Mouse (Mus musculus): Measurements from ENCODE around the gene Hivep3.

The Hivep3 gene

DNA sequence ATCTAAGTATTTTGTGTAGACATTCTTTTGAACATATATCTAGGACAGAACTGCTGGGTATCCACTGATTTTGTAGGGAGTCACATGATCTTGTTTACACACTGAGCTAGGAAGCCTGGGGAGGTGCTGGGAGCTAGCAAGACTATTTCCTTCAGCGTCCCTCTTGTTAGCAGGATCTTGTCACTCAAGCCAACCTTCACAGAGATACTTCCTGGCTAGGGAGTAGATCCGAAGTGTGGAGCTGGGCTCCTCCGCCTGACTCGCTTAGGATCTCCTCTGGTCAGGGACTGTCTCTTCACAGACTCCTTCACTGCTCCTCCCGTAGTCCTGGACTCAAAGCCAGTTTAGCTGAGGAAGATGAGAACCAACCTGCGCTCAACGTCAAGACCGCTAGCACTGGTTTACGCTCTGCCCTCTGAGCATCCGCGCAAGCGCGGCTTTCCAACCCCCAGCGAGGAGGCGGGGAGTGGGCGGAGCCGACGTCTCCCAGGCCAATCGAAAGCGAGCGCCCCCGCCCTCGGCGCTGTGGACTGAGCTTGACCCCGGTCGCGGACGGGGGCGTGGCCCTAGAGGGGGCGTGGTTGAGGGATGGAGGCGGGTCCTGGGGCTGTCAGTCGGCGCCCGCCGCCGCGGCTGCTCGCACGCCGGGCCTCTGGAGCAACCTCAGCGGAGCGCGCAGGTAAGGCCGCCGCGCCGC lies at the start of gene Hivep3:
Gene Hivep3 (plus strand): TSS at position 601 of the 697 bp plus-strand sequence.
- in situ Hi-C loops (cut with MboI): no loop called here

DNA sequence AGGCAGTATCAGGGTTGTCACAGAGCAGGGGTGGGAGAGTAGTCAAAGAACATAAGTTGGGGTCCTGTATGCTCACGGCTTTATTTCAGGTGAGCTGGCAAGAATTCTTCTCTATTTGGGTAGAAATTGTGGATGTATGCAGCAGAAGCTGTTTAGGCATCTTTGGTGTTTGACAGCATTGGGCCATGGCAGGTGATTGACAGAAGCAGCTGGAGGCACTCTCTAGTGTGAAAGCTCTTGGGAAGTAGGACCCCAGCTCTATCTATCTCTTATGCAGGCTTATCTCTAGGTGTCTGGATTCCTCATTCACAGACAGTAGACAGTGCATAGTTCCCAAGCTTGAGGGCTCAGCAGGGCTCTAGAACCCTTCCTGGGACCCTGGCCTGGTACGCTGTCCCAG lies 47.8 kb upstream of the Hivep3 start:
- in situ Hi-C loops (cut with MboI): no loop called here

DNA sequence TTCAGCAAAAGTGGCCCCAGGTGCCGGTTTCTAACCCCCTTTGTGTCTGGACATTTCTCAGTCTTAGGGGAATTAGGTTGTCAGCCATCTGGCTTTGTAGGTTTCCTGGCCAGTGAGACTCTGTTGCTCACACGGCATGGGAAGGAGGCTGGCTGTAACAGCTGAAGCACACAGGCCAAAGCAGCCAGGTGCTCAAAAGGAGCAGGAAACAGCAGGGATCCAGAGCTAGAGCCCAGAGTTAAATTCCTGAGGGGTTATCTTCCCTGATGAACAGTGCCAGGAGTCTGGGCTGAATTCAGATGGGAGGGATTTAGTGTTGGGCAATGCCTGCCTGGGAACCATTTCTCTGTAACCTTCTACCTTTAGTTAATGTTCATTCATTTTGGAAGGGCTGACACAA lies 35.2 kb upstream of the Hivep3 start:
- in situ Hi-C loops (cut with MboI): no loop called here

DNA sequence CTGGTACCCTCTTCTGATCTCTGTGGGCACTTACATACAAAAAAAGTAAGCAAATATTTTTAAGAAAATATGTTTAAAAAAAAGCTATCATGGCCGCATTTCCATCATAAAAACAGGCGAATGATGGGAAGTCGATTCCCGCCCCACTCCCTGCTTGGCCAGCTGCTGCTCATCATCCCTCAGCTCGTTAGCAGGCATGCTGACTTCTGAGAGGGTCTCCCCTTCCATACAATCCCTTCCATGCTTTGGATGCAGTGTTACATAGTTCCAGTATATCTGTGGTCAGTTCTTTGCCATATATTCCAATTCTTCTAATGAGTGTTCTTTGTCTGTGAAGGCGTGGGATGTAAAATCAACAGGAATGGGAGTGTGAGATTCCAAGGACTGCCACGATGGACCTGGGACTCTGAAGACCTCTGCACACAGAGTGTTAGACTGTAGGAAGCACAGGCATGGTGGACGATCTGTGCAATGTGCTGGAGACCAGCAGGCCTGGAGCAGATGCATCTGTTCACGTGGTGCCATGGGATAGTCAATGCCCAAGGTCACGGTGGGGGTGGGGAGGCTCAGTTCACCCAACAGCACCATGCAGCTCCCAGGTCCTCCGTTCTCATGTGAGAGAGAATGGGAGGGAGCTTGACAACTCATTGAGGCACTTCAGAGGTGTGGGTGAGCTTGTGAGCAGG lies 32.2 kb upstream of the Hivep3 start:
- in situ Hi-C loops (cut with MboI): no loop called here

DNA sequence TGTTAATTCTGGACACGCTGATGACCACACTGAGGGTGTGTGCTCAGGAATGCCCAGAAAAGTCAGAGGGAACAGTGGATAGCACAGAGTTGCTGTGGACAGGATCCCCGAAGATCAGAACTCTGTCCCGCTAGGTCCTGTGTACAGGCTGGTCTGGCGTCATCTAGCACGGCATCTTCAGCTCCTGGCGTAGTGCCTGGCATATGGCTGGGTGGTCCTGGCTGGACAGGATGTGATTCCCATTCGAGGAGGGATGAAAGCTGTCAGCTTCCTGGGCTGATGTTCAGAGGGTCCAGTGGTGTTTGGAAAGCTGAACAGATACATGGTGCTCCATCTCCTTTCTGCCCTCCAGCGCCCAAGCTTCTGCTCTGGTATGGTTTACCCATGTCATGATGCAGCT lies 29.6 kb upstream of the Hivep3 start:
- in situ Hi-C loops (cut with MboI): no loop called here

DNA sequence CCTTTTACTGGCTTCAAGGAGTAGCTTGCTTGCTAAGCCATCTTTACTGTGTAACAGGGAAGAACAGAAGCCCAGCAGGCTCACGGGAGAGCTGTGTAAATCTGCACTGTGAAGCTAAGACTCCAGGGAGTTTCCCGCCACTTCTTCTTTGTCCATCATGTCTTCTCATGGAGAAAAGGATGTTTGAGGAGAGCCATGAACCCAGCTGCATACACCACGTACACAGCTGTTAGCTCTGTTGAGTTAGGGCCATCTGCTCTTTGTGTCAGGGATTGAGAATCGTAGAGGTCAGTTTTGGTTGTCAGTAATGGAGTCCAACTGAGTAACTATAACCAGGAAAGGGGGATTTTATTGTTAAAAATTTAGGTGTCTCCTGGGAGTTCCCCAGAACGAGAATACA lies 26.3 kb upstream of the Hivep3 start:
- in situ Hi-C loops (cut with MboI): no loop called here

DNA sequence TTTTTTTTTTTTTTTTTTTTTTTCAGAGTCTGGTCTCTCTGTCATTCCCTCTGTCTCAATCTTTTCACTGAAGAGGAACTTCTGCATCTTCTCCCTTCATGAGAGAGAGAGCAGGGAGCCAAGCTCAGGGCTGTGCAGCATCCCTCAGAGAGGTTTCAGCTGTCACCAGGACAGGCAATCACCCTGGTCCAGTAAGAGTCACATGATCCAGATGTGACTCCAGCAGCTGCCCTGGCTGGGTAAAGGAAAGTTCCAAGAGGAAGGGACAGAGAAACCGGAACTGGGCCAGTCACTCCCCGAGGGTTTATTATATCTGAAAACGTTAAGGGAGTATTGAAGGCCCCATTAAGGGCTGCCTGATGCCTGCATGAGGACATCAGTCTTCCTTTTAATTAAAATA lies 25.8 kb upstream of the Hivep3 start:
- in situ Hi-C loops (cut with MboI): no loop called here

DNA sequence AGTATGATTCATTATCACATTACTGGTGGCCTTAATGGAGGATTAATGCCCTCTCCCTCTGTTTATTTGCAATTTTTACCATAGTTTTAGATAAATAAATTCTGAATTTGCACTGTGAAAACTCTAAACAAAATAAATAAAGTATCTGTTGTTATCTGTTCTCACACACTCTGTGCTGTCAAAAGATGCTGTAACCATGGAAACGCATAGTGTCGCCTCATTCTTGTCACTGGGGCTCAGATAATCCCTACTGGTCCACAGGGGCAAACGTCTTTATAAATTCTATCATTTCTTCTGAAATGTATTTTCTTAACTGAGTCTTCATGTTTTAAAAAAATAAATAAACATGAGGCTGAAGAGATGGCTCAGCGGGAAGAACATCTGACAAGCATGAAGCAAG lies 23.4 kb upstream of the Hivep3 start:
- in situ Hi-C loops (cut with MboI): no loop called here

DNA sequence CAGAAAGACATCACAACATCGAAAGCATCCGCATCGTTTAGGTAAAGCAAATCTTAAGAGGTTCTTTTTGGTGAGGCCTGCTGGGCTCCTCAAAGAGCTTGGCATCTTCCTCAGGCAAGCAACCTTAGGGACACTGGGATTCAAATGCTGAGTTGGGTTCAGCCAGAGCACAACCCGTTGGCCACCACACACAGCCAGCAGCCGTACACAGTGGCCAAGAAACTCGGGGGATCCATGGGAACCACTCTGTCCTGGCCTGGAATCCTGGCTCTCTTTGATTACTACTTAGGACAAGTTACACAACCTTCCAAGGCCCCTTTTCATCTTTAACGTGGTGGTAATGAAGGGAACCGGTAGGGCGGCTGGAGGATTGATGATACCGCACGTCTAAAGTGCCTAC lies 16.1 kb upstream of the Hivep3 start:
- in situ Hi-C loops (cut with MboI): no loop called here

DNA sequence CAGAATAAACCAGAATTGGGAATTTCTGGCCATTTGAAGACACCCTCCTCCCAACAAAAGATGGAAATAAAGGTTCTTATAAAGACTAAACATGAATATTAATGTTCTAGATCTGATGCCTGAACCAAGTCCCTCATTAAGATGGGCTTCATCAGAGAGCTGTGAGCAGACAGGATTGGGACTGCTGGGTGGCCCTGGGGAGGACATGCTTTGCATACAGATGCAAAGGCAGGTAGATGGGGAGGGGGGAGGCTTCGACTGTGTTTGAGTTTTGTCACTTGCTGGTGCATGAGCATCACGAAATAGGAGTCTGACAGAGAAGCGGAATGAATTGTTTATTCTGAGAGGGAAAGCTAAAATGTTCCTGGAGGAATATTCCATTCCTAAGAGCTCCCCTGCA lies 12.1 kb upstream of the Hivep3 start:
- in situ Hi-C loops (cut with MboI): no loop called here

DNA sequence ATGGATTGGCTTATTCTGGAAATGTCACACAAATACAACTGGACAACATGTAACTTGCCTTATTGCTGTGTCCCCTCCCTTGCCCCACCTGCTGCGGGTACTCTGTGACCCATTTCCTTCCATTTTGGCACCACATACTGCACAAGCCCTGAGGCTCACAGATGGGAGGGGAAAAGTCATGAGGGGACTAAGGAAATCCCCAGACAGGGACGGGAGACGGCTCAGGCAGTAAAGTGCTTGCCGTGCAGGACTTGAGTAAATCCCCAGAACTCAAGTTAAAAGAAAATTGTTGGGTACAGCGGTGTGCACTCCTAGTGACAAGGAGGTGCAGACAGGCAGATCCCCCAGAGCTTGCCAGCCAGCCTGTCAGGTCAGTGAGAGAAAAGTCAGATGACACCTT lies 7.5 kb upstream of the Hivep3 start:
- in situ Hi-C loops (cut with MboI): no loop called here

DNA sequence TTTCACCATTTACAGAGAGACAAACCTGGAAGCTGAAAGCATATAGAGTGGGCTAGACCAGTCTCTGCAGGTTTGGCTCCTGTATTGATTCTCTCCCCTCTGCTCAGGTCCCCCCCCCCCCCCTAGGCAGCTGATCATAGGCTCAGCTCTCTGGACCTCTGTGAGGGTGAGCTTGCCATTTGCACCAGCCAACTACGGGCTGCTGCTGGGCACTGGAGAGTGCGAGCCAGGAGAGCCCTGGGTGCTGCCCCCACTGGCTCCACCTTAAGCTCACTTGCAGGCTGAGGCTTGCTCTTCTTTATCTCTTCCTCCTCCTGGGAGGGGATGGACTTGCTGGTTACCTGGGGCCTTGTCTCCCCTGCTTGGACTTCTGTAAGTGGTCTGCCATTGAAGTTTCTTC lies 5.7 kb upstream of the Hivep3 start:
- in situ Hi-C loops (cut with MboI): no loop called here

DNA sequence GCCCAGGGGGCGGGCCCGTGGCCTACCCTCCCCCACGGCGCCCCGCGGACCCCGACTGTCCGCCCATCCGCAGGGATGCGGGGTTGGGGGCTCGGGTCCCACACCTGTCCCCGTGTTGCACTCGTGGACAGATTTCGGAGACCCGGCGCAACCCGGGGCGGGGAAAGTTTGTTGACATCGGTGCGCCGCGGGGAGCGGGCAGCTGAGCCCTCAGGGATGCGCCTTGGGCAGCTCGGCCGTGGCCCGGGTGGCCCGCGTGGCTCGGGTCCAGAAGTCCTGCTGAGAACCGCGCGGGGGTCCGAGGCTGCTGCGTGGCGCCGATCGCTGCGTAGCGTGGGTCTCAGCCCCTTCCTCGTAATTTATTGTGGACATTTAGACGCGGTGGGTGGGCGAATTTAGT lies 358 bp downstream of the Hivep3 start:
- in situ Hi-C loops (cut with MboI): no loop called here

DNA sequence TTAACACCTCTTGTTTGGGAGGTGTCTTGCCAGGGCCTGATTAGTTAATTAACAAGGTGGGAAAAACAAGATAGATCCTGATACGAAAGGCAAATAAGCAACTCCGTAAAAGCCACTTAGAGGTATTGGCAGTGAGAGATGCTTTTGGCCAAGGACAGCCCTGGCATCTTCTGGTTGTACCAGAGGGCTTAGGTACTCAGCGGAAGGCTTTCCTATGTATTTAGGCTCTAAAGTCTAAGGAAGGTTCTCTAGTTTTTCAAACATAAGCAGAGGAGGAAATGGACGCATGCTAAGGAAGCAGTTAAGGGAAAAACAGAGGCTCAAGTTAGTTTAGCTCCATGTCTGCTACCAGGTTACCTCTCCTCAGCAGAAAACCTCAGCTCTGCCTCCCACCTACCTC lies 768 bp downstream of the Hivep3 start:
- in situ Hi-C loops (cut with MboI): no loop called here

DNA sequence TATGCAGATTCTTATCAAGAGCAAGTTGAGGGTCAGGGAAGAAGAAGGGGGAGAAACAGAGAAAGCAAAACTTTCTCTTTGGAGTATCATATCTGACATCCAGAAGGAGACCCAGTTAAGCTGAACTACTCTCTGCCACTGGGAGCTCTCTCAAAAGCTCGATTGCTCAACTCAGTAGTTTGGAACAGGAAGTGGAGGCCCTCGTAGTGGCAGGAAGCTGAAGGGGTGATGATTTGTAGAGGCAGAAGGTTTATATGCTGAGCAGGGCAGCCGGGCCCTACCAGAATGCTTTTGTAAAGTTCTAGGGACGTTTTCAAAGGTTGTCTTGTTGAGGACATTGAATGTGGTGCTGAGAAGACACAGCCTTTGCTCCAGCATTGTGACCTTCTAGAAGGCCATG lies 5.1 kb downstream of the Hivep3 start:
- in situ Hi-C loops (cut with MboI): no loop called here

DNA sequence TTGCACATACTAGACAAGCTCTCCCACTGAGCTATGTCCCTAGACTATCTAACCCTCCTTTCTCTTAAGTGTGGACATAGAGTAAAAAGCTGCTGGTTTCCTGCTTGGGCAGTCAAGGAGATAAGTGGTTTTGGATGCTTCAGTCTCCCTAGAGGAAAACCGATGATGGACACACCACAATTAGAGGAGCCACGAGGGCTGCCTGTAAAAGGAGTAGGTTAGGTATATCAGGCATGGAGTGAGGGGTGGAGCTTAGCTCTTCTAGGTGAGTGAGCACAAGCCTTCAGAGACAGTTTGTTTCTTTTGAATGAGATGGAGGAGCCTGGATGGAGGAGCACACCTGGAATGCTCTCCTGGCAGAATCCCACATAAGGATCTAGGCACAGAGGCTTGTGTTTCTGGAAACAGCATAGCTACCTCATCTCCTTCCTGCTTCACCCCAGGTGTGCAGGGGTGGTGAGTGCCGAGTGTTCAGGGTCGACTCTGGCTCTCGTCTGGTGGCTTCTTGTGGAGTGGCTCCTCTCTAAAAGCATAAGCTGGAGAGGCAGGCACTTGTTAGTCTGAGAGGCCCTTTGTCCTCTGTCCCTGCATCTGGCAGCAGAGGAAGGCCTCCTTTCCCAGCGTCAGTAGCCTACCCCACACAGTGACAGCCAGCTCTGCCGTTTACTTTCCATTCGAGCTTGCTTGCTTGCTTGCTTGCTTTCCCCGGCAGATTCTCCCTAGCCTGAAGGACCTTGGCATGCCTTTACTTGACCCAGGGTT lies 5.9 kb downstream of the Hivep3 start:
- in situ Hi-C loops (cut with MboI): no loop called here

DNA sequence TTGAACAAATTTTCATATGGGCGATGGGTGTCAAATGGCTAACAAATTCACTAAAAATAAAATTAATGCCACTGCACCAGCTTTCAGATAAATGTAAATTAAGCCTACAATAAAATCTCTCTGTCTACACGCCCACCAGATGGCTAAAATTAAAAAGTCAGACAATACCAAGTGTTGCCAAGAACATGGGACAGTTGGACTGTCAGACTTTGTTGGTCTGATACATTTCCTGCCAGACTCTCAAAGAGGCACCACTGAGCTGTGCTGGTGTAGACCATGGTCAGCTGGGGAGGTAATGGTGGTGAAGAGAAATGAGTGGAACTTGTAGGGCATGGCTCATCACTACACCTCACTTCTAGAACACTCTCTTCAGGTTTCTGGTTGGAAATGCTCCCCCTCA lies 14.8 kb downstream of the Hivep3 start:
- in situ Hi-C loops (cut with MboI): no loop called here

DNA sequence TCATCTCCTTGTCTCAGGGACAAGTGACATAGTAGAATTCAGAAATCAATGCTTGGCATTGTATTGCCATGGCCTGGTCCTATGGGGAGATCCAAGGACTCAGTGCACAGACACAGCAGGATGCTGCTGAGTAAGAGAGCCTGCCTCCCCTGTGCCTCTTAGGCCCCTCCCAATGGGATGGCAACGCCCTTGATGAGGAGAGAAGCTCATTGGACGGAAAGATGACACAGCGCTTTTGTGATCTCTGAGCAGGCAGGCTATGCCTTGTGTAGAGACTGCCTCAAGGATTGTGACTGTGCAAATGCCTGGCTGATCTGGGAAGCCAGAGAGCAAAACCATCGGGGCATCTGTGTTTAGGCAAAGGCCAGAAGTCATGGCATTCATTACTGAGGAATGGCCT lies 16.6 kb downstream of the Hivep3 start:
- in situ Hi-C loops (cut with MboI): no loop called here

DNA sequence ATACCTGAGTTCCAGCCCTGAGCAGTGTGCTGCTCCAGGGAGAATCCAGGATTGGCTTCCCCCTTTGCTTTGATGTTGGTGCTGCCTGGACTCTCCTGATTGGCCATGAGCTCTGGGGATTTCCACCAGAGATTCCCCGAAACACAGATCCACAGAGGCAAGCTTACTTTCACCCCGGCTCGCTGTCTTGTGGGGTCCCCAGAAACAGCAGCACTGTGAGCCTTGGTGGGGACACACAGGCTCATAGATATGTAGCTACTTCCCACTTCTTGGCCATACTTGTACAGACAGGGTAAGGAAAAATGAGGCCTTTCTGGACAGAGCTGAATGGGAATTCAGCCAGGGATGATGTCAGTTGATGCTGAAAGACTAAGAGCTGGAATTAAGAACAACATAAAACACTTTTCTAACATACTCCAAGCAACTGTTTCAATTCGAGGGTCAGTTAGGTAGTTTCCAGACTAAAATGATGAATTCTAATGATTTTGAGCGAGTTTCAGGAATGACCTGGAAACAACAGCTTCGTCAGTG lies 17.2 kb downstream of the Hivep3 start:
- in situ Hi-C loops (cut with MboI): no loop called here

DNA sequence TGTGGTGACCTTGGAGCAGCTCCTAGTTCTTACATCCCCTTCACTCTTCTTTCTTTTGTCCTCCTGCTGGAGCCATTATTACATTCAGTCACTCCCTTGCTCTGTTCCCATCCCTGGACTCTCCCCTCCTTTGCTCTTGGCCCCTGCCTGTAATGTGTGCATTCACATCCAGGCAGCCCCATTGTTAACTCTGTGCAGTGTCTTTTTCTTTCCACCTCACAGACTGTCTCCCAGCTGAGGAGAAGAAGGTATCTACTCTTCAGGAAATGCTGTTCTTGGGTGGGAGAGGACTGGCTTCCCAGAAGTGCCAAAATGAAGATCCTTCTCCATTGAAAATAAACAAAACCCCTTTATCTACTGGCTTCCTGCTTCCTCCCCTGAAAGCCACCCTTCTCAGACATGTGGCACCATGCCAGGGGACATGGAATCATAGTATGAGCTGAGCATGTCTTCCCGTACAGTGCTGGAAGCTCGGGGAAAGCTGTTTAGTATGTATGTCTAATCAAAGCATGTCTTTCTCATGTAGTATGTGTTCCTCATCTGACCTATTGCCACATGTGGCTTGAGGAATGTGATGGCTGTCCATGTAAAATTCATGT lies 17.9 kb downstream of the Hivep3 start:
- in situ Hi-C loops (cut with MboI): no loop called here

DNA sequence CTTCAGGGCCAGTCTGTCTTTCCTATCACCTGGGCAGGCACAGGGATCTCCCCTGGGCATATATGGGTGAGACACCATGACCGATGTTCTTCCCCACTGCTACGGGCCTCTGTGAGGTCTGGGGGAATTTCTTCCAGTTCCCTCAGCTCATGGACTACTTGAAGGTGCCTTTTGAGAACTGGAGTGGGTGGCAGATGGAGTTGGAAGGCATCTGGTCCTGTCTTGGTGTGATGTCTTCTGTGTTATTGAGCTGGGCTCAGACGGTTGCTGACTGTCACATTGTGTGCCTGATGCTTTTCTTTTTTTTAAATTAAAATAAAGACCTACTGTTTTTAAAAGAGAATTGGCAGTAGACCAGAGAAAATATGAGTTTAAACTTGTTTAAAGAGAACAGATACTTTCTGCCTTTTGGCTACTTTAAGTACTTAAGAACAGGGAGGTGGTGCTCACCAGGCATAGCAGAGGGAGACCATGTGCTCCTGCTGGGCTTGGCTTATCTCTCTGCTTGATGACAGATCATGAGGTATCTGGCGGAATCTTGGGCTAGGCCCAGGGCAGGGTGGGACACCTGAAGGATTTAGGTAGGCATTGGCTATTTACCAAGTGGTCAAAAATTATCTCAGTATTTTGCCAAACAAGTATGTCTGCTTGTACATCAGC lies 26.1 kb downstream of the Hivep3 start:
- in situ Hi-C loops (cut with MboI): no loop called here

DNA sequence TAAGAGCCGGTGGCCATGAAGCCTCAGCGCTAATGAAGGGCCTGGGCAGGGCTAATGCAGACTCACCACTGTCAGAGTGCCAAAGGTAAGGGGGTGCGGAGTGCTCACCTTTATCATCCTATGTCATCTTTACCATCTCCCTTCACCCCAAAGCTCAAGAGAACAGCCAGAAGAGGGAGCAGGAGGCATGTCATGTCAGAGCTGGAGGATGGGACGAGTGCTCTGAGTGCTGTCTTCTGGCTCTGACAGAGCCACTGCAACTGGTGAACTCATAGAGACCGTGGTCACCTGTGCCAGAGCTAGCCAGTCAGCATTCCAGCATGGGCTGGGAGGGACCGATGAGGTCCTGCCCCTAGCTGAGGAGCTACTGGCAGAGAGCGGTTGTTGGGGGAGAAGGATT lies 27.2 kb downstream of the Hivep3 start:
- in situ Hi-C loops (cut with MboI): no loop called here
